Mouse (Mus musculus): ENCODE data around the gene Tmem88.

Tmem88 gene

DNA sequence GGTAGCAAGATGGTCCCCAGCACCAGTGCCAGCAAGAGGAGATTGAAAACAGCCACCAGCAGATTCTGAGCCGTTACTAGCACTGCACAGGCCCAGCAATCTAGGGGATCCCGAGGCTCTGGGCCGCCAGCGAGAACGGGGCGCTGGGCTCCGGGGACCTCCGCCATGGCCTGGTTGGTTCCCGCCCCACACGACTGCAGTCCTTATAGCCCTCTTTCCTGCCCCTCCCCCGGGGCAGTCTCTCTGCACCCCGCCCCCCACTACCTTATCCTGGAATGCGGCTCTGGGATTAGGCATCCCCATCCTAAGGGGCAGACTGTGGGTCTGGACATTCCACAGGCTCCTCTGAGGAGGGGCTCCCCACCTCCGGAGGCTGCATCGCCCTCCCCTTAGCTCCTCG is at the start of gene Tmem88:
Gene Tmem88 (minus strand): TSS at position 176 of the 400 bp plus-strand sequence.
- peak; percentile 46 for DNase-seq

DNA sequence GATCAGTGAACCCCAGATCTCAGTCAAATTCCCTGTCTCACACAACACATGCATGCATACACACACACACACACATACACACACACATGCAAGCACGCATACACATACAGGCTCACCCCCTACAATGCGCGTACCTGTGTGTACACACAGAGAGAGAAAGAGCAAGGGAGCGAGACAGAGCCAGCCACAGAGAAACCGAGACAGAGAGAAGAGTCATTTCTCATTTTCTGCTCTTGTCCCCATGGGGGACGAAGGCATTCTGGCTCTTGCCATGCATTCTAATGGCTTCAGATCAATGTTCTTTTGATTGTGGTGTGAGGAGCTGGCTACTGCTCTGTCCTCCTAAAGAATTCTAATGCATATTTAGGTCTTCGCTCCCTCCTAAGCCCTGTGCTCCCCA is 49.3 kb upstream of the Tmem88 start:
- DNase-seq, result no peak

DNA sequence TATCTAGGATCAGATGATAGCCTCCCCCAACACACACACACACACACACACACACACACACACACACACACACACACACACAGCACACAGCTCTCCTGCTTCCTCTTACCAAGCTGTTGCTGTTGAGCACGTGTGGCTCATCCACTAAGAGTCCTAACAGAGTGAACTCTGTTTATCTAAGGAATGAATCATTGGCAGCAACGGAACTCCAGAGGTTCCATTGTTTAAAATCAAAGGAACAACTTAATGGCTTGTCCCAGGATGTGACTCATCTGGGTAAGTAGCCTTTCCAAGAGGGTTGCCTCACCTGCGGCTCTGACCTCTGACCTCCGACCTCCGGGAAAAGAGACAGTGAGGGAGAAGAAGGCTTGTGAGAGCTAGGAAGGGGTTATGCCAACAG is 45.3 kb upstream of the Tmem88 start:
- peak; percentile 60 for DNase-seq

DNA sequence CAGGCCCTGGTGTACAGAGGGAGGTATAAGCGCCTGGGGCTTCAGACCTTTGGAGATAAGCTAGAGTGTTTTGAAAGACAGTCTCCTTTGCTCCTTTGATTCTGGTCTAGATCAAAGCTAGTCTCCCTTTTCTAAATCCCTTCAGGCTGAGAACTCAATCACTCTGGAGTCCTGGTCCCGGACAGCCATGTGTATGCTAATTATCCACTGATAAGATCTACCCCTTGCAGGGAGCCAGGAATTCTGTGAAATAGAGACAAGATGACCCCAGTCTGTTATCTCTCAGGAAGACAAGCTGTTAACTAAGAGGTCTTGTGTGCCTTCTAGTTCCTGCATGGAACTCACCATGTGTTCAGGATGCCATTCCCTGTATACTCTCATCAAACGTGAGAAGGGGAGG is 39.3 kb upstream of the Tmem88 start:
- no peak for DNase-seq

DNA sequence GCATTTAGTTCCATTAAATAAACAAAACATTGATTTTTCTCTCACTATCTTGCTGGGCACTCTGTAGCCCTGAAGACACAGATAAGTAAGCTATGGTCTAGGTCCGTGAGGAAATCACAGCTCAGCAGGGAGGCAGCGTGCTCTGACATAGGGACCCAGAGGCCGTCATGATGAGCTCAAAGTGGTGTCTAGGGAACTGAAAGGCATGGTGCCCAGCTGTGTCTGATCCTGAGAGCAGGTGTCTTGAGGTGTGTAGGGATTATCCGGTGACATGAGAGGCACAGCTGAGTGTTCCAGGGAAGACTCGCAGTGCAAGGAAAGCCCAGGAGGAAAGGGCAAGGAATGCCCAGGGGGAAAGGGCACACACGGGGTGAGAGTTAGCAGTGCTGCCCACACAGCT is 35.2 kb upstream of the Tmem88 start:
- DNase-seq, result no peak

DNA sequence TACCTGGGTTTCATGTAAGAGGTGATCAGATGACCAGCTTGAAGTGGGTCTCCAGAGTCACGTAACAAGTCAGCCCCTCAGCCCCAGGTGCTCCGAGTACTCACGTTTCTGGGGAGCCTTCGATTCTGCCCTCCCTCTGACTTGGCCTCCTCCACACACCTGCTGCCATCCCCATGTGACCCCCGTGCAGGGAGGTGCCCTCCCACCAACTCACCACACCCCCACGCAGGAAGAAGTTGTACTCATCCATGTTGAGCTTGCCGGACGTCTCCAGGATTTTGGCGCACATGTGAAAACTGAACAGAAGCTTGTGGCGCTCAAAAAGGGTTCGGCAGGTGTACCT is 34.6 kb upstream of the Tmem88 start:
- no peak for DNase-seq

DNA sequence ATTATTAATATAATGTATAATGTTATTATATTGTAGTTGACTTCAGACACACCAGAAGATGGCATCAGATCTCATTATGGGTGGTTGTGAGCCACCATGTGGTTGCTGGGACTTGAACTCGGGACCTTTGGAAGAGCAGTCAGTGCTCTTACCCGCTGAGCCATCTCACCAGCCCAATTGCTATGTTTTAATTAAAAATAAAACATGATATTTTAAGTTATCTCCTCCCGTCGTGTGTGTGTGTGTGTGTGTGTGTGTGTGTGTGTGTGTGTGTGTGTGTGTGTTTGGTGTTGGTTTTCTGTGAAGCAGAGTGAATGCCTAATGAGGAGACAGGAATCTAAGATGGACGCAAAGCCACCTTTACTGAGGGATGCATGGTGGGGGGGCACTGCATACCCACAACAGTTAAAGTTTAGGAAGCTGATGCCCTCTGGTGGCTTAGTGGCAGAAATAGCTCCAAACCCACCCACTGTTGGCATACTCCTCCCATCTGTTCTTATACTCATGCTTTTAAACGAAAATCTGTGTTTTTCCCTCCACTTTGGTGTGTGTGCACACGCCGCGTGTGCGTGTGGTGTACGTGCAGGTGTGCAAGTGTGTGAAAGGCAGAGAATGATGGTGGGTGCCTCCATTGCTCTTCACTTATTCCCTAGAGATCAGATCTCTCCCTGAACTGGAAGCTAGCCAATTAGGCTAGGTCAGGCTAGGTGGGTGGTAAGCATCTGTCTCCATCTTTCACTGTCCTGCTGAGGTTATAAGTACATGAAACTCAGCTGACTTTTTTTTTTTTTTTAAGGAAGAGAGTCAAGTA is 34.0 kb upstream of the Tmem88 start:
- peak; percentile 82 for DNase-seq

DNA sequence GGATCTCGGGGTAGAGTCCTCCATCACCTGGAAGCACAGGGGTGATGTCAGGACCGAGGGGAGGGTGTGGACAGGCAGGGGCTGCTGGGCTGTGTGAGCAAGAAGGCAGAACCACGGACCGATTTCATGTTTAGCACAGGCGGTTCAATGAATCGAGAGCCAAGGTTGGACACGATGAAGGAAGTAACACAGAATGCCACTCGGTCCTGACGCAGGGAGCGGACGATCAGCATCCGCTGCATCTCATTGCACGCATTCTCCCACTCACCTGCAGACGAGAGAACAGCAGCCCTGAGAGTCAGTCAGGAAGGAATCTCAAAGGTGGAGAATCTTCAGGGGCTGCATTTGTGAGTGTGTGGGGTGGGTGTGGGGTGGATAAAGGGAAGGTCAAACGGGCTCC is 32.6 kb upstream of the Tmem88 start:
- no peak for DNase-seq

DNA sequence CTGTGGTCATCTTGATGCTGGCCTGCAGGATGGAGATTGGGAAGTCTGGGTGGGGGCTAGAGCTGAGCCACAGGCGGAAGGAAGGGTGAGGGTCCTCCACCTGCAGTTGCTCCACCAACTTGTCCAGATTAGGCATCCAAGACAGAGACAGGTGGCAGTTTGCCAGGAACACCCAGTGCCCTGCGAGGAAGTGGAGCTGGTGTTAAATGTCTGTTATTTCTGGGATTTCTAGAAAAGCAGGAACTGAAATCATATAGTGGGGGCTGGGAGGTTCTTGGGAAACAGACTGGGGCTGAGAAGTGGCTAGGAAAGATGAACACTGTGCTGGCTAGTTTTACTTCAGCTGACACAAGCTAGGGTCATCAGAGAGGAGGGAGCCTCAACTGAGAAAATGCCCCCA is 31.3 kb upstream of the Tmem88 start:
- peak; percentile 57 for DNase-seq

DNA sequence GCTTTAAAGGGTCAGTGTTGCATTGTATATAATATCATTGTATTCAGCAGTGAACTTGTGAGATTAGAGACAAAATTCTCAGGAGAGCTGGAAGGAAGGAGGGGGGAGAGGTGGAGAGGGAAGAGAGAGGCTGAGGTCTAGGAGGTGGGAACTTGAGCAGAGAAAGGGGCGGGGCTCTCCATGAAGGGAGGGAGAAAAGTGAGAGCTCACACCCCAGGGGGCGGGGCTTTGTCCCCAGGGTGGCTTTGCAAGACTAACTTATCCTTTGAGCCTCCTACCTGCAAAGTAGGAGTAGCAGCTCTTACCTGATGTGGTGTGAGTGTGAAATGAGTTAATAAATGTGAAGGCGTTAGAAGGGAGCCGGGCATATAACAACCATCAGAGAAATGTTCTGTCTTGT is 30.7 kb upstream of the Tmem88 start:
- DNase-seq, result peak; percentile 76

DNA sequence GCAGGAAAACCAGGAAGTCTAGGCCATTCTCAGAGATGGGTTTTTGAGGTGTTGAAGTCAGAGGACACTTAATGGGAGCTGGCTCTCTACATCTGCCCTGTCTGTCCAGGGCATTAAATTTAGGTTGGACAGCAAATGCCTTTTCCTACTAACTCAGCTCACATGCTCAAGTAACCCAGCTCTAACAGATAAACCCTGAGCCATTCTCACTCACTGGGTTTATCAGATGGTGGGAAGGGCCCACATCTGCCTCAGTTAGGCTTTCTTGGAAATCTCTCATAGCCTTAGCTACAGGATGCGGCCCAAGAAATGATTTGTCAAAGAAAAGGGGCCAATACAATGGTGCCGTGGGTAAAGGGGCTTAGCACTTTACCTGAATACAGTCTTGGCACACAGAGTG is 28.2 kb upstream of the Tmem88 start:
- DNase-seq, result no peak

DNA sequence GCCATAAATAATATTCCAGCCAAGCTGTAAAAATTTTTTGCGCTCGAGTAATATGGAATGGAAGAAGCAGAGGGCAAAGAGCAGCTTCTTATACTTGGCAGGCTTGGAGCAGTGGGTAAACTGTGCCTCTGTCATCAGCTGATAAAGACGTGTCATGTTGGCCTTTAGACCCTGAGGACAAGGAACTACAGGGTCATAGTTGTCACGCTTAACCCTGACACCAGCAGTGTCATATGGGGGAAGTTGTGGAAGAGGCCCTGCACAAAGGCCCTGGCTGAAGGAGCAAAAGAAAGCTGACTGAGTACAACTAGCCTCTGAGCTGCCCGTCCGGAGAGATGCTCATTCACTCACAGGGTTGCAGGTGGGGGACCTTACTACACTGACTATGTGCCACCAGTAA is 25.9 kb upstream of the Tmem88 start:
- no peak for DNase-seq

DNA sequence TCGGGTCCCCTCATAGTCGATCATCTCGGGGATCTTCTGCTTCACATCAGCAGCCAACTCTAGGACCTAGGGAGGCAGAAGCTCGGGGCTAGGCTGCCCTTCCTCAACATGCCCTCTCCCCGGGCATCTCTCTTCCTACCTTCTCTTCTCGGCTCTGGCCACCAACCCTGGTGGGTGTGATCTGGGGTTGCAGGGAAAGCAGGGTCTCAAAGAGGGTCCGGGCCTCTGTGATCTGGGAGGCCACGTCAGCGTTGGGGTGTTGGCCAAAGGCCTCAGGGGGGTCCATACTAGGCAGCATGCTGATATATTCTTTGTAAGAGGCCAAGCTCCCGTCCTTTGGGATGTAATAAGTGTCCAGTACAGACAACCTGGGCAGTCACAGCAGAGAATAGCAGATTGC is 24.8 kb upstream of the Tmem88 start:
- DNase-seq, result no peak

DNA sequence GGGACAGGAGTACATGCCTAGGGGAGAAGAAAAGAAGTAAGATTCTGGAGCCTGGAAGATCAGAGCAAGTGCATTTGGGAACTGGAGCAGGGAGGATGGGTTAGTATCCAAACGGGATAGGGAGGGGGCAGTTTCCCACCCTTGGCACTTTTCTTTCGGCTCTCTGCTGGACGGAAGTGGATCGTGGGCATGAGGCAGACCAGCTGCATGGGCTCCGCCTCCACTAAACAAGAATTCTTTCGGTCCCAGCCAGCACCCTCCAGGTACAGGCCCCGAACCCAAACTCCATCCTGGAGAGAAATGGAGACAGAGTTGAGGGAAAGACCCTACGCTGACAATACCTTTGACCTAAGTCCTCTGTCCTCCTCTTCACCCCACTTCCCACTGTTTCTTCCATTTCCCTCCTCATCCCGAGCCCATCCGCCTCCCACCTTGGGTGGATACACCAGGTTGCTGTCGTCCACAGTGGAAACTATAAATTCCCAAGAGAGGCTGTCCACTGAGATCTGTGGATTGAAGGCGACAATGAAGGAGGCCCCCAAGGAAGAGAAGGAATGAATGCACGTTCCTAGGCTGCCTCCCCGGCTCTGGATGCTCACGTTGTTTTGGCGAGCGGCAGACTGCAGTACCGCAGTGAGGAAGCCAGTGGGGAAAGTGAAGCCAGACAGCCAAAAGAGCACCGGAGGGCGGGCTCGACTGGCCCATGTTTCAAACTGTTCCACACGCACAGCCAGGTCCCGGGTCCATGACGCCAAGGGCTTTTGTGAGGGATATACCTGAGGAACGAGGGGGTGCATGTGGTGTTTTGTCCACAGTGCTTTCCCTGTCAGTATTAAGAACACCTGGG is 23.3 kb upstream of the Tmem88 start:
- no peak for DNase-seq

DNA sequence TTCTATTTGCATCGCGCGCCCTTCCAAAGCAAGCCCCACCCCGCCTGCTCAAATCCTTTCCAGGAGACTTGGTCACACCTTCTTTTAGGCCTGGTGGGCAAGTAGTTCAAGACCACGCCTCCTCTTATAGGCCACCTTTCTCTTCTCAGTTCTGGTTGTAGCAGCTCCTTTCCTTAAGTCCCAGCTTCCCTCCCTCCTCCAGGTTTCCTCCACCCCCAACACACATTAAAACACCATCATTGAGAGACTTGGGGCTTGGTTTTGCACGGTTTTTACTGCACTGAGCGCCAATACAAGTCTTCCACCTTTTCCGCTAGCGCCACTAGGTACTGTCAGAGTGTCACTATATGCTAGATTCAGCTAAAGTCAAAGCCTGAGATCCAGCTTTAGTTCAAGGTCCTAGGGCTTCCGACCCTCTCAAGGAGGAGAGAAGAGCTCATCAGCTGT is 22.5 kb upstream of the Tmem88 start:
- no peak for DNase-seq

DNA sequence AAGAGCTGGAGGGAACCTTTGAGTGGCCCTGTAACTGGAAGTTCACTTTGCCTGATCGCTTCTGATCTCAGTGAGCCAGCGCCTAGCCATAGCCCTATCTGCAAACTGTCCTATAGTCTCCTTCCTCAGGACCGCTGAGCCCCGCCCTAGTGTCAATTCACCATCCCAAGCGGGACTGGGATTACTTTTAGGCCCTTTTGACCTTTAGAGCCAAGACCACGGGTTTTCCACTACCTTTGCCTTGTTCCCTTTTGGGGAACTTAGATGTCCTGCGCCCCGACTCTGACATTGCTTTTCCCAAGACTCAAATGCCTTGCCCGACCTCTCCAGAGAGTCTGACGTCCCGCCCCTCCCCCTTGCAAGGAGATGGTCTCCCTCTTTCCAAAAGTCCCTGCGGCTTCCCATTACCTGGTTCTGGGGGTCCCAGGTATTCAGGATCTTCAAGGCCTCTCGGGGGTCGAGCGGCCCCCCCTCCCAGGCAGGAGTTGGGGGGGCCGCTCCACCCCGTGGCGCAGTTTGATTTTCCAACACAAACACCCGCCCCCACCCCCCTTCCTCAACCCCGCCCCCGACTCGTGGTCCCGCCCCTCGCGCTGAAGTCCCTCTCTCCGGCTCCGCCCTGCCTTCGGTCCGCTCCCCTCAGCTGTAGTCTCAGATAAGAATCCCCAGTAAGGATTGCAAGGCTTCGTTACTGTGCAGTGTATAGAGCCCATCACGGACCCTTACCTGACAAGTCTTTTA is 21.9 kb upstream of the Tmem88 start:
- peak; percentile 74 for DNase-seq

DNA sequence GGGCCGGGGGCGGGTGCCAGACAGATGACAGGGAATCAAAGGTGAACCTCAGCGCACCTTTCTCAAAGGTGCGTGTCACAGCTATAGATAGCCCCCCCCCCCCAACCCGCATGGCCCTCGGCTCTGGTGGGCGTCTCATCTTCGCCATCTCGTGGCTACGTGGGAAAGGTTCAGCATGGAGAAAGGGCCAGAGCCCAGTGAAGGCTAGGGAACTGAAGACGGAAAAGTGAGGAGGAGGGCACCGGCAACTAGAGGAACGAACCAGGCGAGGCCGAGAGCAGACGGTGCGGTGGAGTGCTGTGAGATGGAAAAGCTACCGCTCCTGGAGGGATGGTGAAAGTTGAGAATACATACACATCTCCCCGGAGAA is 21.4 kb upstream of the Tmem88 start:
- peak; percentile 59 for DNase-seq

DNA sequence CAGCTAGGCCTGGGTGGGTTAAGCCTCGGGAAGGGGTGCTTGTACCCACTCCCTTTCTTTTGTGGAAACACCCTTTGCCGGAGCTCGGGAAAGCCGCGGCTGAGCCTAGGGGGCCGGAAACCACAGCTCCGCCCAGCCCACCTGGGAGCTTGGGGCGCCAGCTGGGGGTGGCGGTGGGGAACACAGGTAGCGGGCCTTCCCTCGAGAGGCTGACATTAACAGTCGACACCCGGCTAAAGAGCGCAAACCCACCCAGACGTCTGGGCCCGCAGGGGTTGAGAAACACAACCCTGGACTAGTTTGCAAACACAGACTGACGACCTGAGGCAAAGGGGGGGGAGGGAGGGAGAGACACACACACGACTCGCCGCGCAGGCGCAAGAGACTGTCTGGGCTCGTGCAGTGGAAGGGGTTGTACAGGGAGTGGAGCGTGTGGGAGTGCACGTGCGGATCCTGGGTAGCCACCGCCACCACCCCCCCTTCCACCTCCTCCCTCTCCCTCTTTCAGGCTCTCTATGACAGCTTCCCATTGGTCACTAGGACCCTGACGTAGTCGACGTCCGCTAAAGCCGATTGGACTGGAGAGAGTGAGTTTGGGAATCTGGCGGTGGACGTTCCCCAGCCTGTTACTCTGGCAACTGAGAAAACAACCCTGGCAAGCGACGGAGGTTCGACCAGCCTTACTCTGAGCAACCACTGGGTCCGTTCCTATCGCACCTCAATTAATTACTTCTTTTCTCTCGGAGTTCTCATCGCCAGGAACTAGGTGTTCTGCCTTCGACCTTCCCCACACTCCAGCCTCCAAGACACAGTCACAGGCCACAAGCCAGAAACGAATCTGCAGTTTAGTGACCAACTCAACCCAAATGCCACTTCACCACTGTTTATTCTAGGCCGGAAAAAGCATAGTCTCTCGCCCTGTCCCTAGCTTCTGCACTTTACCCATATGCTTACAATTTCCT is 20.7 kb upstream of the Tmem88 start:
- DNase-seq, result peak; percentile 90

DNA sequence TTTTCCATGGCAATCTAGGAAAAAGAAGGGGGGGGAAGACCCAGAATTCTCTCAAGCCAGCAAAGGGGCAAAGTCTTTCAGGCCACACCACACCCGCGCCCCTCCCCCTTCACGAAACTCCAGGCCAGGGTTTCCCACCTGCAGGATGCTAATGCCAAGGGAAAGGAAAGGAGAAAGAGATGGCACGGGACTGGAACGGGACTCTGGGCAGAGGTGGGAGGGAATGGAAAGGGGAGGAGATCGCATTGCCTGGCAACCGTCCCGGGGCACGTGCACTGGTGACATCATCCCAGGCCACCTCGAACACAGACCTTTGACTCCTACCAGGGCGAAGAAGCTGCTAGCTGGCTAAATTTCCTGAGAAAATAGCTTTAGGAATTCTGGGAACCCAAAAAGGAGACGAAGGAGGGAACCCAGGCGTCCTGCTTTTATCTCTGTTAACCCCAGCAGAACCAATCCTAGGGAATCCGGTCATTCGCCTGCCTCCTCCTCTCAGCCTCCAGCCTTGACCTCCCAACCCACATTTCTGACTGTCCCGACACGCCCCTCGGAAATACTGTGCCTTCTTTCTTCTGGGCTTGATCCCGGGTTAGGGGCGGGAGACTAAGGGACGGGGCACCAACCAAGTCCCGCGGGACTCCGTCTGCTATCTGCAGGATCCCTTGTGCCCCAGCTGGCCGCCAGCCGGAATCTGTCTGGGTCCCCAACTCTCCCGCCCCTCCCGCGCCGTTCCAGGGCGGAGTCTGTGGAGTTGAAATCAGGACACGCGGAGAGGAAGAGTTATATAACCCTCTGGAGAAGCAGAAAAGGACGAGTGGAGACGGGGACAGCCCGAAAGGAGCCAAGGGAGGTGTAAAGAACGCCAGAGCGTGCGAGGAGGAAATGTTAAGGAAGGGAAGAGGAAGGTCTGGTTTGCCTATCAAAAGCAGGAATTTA is 19.7 kb upstream of the Tmem88 start:
- DNase-seq, result peak; percentile 98

DNA sequence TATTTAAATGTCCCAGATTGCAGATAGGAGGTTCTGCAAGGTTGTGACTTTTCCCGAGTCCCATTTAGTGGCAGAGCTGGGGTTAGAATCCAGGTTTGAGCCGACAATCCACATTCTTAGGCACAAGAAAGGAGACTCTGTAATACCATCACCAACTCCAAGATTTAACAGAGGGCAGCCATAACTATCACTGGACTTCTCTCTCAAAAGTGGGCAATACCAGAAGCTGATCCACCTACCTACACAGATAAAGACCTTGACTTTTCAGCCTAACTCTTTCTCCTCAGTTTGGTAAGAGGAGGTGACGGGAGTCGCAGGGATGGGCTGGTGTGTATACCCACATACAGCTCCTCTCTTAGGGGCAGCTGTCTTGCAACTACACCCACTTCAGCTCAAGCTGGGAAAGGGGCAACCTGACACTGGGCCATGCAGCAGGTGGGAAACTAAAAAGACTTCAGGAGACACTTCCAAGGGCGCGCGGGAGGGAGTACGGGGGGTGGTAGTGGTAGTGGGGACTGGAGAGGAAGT is 19.0 kb upstream of the Tmem88 start:
- no peak for DNase-seq

DNA sequence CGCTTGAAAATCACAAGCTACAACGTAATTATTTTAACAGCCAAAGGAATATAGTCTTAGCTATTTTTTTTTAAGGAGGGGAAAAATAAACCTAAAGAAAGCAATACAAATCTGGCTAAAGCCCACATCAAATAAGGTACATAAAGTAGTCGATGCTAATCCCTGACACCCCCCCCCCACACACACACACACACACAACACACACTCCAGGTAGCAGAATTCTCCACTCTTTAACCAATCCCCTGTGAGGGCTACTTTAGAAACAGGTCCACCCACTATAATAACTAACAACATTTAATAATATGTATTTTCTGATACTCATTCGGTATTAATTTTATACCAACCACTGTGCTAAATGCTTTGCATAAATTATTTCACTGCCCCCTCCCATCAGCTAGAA is 18.5 kb upstream of the Tmem88 start:
- DNase-seq, result no peak
